Mouse (Mus musculus): ENCODE measurements around the gene Farp1. TPM values are rescaled to one million over a fixed set of nuclear protein-coding genes. Genes with fewer than 3 reads are reported as not detected.

The Farp1 gene
- polyA plus RNA-seq, 1 experiment from 2014 or later, result 32.5 TPM

GRCm38 (mm10) chr14:121147026-121147425 is 112.0 kb downstream of the Farp1 start:
- Histone ChIP-seq H3K4me1 (peaks cover 35% of the 10 kb centered on the region), H3K9ac (no peak overlapping the region), H3K9me3 (replicated peaks) (no peaks in the 10 kb centered on the region), H3K4me3 (replicated peaks) (no peak overlapping the region), H3K4me2 (replicated peaks) (no peak overlapping the region), H3K27me3 (no peaks in the 10 kb centered on the region), H3K27ac (replicated peaks) (no peak overlapping the region), H3K36me3 (no peaks in the 10 kb centered on the region)
- no peak for ATAC-seq (ENCODE audit: insufficient number of reproducible peaks, low FRiP score, low TSS enrichment, low read depth)
- 62% methylated on average over 3 of the region's 3 CpGs for WGBS

- Histone ChIP-seq H3K9ac (no peak overlapping the region), H3K36me3 (no peaks in the 10 kb centered on the region), H3K27ac (replicated peaks) (no peak overlapping the region), H3K4me2 (replicated peaks) (no peak overlapping the region), H3K9me3 (replicated peaks) (no peaks in the 10 kb centered on the region), H3K4me3 (replicated peaks) (no peak overlapping the region), H3K27me3 (no peaks in the 10 kb centered on the region), H3K4me1 (peaks cover 45% of the 10 kb centered on the region)
- 77% methylated on average over 11 of the region's 11 CpGs for WGBS
- ATAC-seq (ENCODE audit: insufficient number of reproducible peaks, low FRiP score, low TSS enrichment, low read depth), result no peak
Measured at GRCm38 (mm10) chr14:121148088-121148785, 113.2 kb downstream of the Farp1 start.

- 66% methylated on average over 5 of the region's 5 CpGs for WGBS
- no peak overlapping the region for H3K4me3 ChIP-seq (replicated peaks)
- H3K27me3 ChIP-seq, result no peaks in the 10 kb centered on the region
- 0 out of 2 replicates have a peak, but pooled peaks cover 2% of the 10 kb centered on the region for H3K36me3 ChIP-seq
- no peak overlapping the region for H3K9ac ChIP-seq
- H3K4me1 ChIP-seq, result peaks cover 45% of the 10 kb centered on the region
- no peaks in the 10 kb centered on the region for H3K9me3 ChIP-seq (replicated peaks)
- no peak overlapping the region for H3K4me2 ChIP-seq (replicated peaks)
- no peak overlapping the region for H3K27ac ChIP-seq (replicated peaks)
- ATAC-seq (ENCODE audit: insufficient number of reproducible peaks, low FRiP score, low TSS enrichment, low read depth), result no peak
Measured at GRCm38 (mm10) chr14:121149984-121150383, 115.0 kb downstream of the Farp1 start.

GRCm38 (mm10) chr14:121151837-121152236 is 116.8 kb downstream of the Farp1 start:
- Histone ChIP-seq H3K4me2 (replicated peaks) (no peak overlapping the region), H3K27ac (replicated peaks) (no peak overlapping the region), H3K4me1 (peaks cover 39% of the 10 kb centered on the region), H3K27me3 (no peaks in the 10 kb centered on the region), H3K4me3 (replicated peaks) (no peak overlapping the region), H3K36me3 (0 out of 2 replicates have a peak, but pooled peaks cover 2% of the 10 kb centered on the region), H3K9me3 (replicated peaks) (no peaks in the 10 kb centered on the region; the same call in 1 of the 2 replicates), H3K9ac (no peak overlapping the region)
- ATAC-seq (ENCODE audit: insufficient number of reproducible peaks, low FRiP score, low TSS enrichment, low read depth), result no peak
- 51% methylated on average over 10 of the region's 10 CpGs for WGBS

DNA sequence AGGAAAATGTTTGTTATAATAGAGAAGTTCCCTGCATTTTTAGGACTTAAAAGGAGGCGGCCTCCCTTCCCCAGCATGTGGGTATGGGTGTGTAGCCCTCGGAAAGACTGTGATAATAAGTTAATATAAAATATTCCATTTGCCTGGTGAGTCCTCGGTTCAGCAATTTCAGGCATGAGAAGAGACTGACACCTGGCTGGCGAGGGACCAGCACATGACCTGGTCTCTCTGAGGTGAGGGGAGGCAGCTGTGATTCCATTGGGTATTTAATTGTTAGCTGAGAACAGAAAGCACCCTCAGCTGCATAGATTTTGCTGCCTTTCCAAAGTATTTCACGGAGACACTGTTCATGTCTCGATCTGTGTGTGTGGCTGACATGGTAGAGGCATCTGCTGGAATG is 117.8 kb downstream of the Farp1 start:
- ATAC-seq (ENCODE audit: insufficient number of reproducible peaks, low FRiP score, low TSS enrichment, low read depth), result no peak
- Histone ChIP-seq H3K4me3 (replicated peaks) (no peak overlapping the region), H3K27me3 (no peaks in the 10 kb centered on the region), H3K4me2 (replicated peaks) (no peak overlapping the region), H3K27ac (replicated peaks) (peak overlapping the region; percentile 35; the same call in 1 of the 2 replicates), H3K36me3 (0 out of 2 replicates have a peak, but pooled peaks cover 2% of the 10 kb centered on the region), H3K9me3 (replicated peaks) (no peaks in the 10 kb centered on the region; the same call in 1 of the 2 replicates), H3K9ac (no peak overlapping the region), H3K4me1 (peaks cover 35% of the 10 kb centered on the region)
- WGBS, result 65% methylated on average over 6 of the region's 6 CpGs

DNA sequence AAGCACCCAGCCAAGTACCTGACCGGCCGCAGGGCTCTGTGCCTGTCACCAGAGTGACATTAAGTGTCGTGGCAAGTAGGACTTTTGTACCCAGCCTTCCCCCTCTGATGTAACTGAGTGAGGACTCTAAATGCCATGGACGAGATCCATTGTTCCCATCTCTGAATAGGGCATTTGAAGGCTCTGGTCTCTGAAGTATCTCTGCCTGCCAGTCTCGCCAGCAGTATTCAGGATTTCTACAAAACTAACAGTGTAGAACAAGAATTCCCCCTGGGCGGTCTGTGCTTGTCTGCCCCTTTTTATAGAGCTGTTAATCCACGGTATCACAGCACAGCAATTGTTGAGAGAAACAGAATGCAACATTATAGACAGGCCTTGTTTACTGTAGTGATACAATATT is 118.3 kb downstream of the Farp1 start:
- Histone ChIP-seq H3K36me3 (0 out of 2 replicates have a peak, but pooled peaks cover 2% of the 10 kb centered on the region), H3K27me3 (no peaks in the 10 kb centered on the region), H3K4me3 (replicated peaks) (no peak overlapping the region), H3K27ac (replicated peaks) (peak overlapping the region; percentile 35; the same call in 1 of the 2 replicates), H3K9ac (no peak overlapping the region), H3K4me1 (peaks cover 30% of the 10 kb centered on the region), H3K4me2 (replicated peaks) (no peak overlapping the region), H3K9me3 (replicated peaks) (no peaks in the 10 kb centered on the region; the same call in 1 of the 2 replicates)
- ATAC-seq (ENCODE audit: insufficient number of reproducible peaks, low FRiP score, low TSS enrichment, low read depth), result no peak
- WGBS, result 52% methylated on average over 7 of the region's 7 CpGs

GRCm38 (mm10) chr14:121155173-121155572 is 120.2 kb downstream of the Farp1 start:
- Histone ChIP-seq H3K9me3 (replicated peaks) (no peaks in the 10 kb centered on the region; the same call in 1 of the 2 replicates), H3K36me3 (0 out of 2 replicates have a peak, but pooled peaks cover 2% of the 10 kb centered on the region), H3K4me3 (replicated peaks) (no peak overlapping the region), H3K9ac (no peak overlapping the region), H3K4me1 (peaks cover 34% of the 10 kb centered on the region), H3K27me3 (no peaks in the 10 kb centered on the region), H3K27ac (replicated peaks) (no peak overlapping the region), H3K4me2 (replicated peaks) (no peak overlapping the region)
- WGBS, result 79% methylated on average over 4 of the region's 4 CpGs
- 0 out of 2 replicates have a peak, but pooled peaks have one; percentile 25 for ATAC-seq (ENCODE audit: insufficient number of reproducible peaks, low FRiP score, low TSS enrichment, low read depth)

- Histone ChIP-seq H3K27me3 (no peaks in the 10 kb centered on the region), H3K4me3 (replicated peaks) (no peak overlapping the region), H3K27ac (replicated peaks) (no peak overlapping the region), H3K36me3 (0 out of 2 replicates have a peak, but pooled peaks cover 2% of the 10 kb centered on the region), H3K9ac (no peak overlapping the region), H3K9me3 (replicated peaks) (no peaks in the 10 kb centered on the region; the same call in 1 of the 2 replicates), H3K4me1 (peaks cover 7% of the 10 kb centered on the region), H3K4me2 (replicated peaks) (no peak overlapping the region)
- 71% methylated on average over 2 of the region's 2 CpGs for WGBS
- no peak for ATAC-seq (ENCODE audit: insufficient number of reproducible peaks, low FRiP score, low TSS enrichment, low read depth)
Measured at GRCm38 (mm10) chr14:121158616-121159015, 123.6 kb downstream of the Farp1 start.

DNA sequence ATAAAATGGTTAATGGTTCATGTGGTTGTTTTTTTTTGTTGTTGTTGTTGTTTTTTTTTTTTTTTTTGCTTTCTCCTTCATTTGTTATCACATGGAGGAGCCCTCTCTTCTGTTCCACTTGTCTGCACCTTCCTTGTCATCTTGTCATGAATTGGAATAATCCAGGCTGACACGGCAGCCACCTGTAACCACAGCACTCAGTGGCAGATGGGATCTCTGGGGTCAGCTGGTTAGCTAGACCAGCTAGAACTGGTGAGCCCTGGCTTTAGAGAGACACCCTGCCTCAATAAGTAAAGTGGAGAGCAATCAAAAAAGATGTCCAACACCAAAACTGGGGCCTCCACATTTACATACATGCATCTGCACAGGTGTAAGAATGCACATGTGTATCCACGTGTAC is 127.8 kb downstream of the Farp1 start:
- H3K4me2 ChIP-seq (replicated peaks), result no peak overlapping the region
- ATAC-seq (ENCODE audit: insufficient number of reproducible peaks, low FRiP score, low TSS enrichment, low read depth), result no peak
- no peak overlapping the region for H3K27ac ChIP-seq (replicated peaks)
- H3K9me3 ChIP-seq (replicated peaks), result no peaks in the 10 kb centered on the region
- no peak overlapping the region for H3K4me3 ChIP-seq (replicated peaks)
- 82% methylated on average over 2 of the region's 2 CpGs for whole genome bisulfite sequencing
- no peak overlapping the region for H3K9ac ChIP-seq
- no peaks in the 10 kb centered on the region for H3K27me3 ChIP-seq
- H3K36me3 ChIP-seq, result no peaks in the 10 kb centered on the region
- peaks cover 25% of the 10 kb centered on the region for H3K4me1 ChIP-seq

- Histone ChIP-seq H3K4me3 (replicated peaks) (no peak overlapping the region), H3K4me1 (peaks cover 27% of the 10 kb centered on the region), H3K27ac (replicated peaks) (peak overlapping the region; percentile 8; the same call in 1 of the 2 replicates), H3K4me2 (replicated peaks) (no peak overlapping the region), H3K9me3 (replicated peaks) (no peaks in the 10 kb centered on the region), H3K27me3 (no peaks in the 10 kb centered on the region), H3K9ac (no peak overlapping the region), H3K36me3 (no peaks in the 10 kb centered on the region)
- 89% methylated on average over 1 of the region's 1 CpGs for WGBS
- ATAC-seq (ENCODE audit: insufficient number of reproducible peaks, low FRiP score, low TSS enrichment, low read depth), result no peak
Measured at GRCm38 (mm10) chr14:121164866-121165265, 129.9 kb downstream of the Farp1 start.

GRCm38 (mm10) chr14:121165408-121166037 is 130.5 kb downstream of the Farp1 start:
- H3K4me1 ChIP-seq, result peaks cover 32% of the 10 kb centered on the region
- peak overlapping the region; percentile 8 for H3K27ac ChIP-seq (replicated peaks)

More at GRCm38 (mm10) chr14:121165408-121166037, 130.5 kb downstream of the Farp1 start:
- H3K4me3 ChIP-seq (replicated peaks), result no peak overlapping the region
- WGBS, result 42% methylated on average over 6 of the region's 6 CpGs
- H3K9ac ChIP-seq, result no peak overlapping the region
- no peak overlapping the region for H3K4me2 ChIP-seq (replicated peaks)
- H3K9me3 ChIP-seq (replicated peaks), result no peaks in the 10 kb centered on the region
- H3K27me3 ChIP-seq, result no peaks in the 10 kb centered on the region
- H3K36me3 ChIP-seq, result no peaks in the 10 kb centered on the region
- ATAC-seq (ENCODE audit: insufficient number of reproducible peaks, low FRiP score, low TSS enrichment, low read depth), result no peak
